Mouse (Mus musculus) spleen, postnatal 36 days (tissue): ENCODE measurements at regions not wholly inside any gene's neighbourhood (a gene's known extent, or its start where the extent isn't known, plus 50 kb on each side); places are given as distances from the start of the nearest gene placed in this dataset.

Experiments
- DNase-seq, 2 experiments: peaks; one replicate each; pipeline ENCODE4 v3.0.0; 2022; ENCODE audit warnings: low spot score in 2 of 2, mixed read lengths in 1 of 2

GRCm38 (mm10) chr9:120811522-120811921 lies 117.5 kb upstream of the Ctnnb1 start:
- no peak for DNase-seq

GRCm38 (mm10) chr9:120812667-120813210 lies 116.3 kb upstream of the Ctnnb1 start:
- no peak for DNase-seq

- DNase-seq = no peak
Observed at GRCm38 (mm10) chr9:120814286-120814685, 114.7 kb upstream of the Ctnnb1 start.

GRCm38 (mm10) chr9:120818726-120819317 lies 110.2 kb upstream of the Ctnnb1 start:
- DNase-seq = no peak

- no peak for DNase-seq
Observed at GRCm38 (mm10) chr9:120820892-120821291, 108.1 kb upstream of the Ctnnb1 start.

- DNase-seq = no peak
Observed at GRCm38 (mm10) chr9:120823397-120823796, 105.6 kb upstream of the Ctnnb1 start.

GRCm38 (mm10) chr9:120826266-120826665 lies 102.8 kb upstream of the Ctnnb1 start:
- DNase-seq = no peak

GRCm38 (mm10) chr9:120830526-120830925 lies 98.5 kb upstream of the Ctnnb1 start:
- no peak for DNase-seq

GRCm38 (mm10) chr9:120834166-120834565 lies 94.8 kb upstream of the Ctnnb1 start:
- no peak for DNase-seq

- DNase-seq = no peak
Observed at GRCm38 (mm10) chr9:120835621-120836020, 93.4 kb upstream of the Ctnnb1 start.

GRCm38 (mm10) chr9:120837431-120838150 lies 91.4 kb upstream of the Ctnnb1 start:
- no peak for DNase-seq

GRCm38 (mm10) chr9:120843753-120844152 lies 85.3 kb upstream of the Ctnnb1 start:
- no peak for DNase-seq

GRCm38 (mm10) chr9:120845538-120845937 lies 83.5 kb upstream of the Ctnnb1 start:
- DNase-seq = no peak

GRCm38 (mm10) chr9:120847649-120848048 lies 81.4 kb upstream of the Ctnnb1 start:
- DNase-seq = no peak

- DNase-seq = no peak
Observed at GRCm38 (mm10) chr9:120848962-120849361, 80.1 kb upstream of the Ctnnb1 start.

- no peak for DNase-seq
Observed at GRCm38 (mm10) chr9:120850092-120850491, 78.9 kb upstream of the Ctnnb1 start.

GRCm38 (mm10) chr9:120851914-120852313 lies 77.1 kb upstream of the Ctnnb1 start:
- DNase-seq = no peak

- DNase-seq = no peak
Observed at GRCm38 (mm10) chr9:120852572-120852971, 76.4 kb upstream of the Ctnnb1 start.

GRCm38 (mm10) chr9:120853032-120853597 lies 75.9 kb upstream of the Ctnnb1 start:
- DNase-seq = no peak

- DNase-seq = no peak
Observed at GRCm38 (mm10) chr9:120854351-120854750, 74.7 kb upstream of the Ctnnb1 start.

GRCm38 (mm10) chr9:120855293-120856050 lies 73.5 kb upstream of the Ctnnb1 start:
- peak in 1 of 2 experiments; percentile 10 for DNase-seq
